8 mouse cellular contexts compared by ENCODE assay signal in the genomic region with DNA sequence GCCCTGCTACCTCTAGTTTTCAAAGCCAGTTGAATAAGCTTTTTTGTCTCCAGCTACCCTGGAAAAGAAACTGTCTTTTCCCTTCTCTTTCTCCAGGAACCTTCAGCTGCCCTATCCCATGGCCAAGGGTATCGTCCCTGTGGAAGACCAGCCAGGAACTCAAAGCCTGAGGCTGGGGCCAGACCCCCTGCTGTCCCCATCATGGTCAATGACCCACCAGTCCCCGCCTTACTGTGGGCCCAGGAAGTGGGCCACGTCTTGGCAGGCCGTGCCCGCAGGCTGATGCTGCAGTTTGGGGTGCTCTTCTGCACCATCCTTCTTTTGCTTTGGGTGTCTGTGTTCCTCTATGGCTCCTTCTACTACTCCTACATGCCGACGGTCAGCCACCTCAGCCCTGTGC. TPM values are rescaled to one million over a fixed set of nuclear protein-coding genes. Genes with fewer than 3 reads are reported as not detected.
DNase-seq lines count a peak whose midpoint lies in the region; ATAC-seq and TF ChIP-seq lines count a peak whose summit lies in the region.

No protein-coding gene starts in this region.

- H3K79me2 ChIP-seq in heart, adult 2 months (replicated peaks; ENCODE audit: control insufficient read depth, insufficient read depth, low read length): no peaks in the 10 kb centered on the region

- H3K9me3 ChIP-seq in E14TG2a.4 (ENCODE audit: low read length): no peaks in the 10 kb centered on the region
- no peaks in the 10 kb centered on the region for H3K9me3 ChIP-seq in forebrain, embryonic 14.5 days (replicated peaks; ENCODE audit: control insufficient read depth, low read length)
- no peaks in the 10 kb centered on the region for H3K9me3 ChIP-seq in liver, embryonic 14.5 days (ENCODE audit: control insufficient read depth, low read length)

- TF ChIP-seq EP300 in heart, adult 2 months (IDR thresholded peaks at IDR 0.05; ENCODE audit: insufficient read depth, low read depth, low read length): no peak
- no peak for TF ChIP-seq EP300 in liver, embryonic 14.5 days (IDR thresholded peaks at IDR 0.05; ENCODE audit: low read depth)

- intact Hi-C loops in heart, adult 2 months (cut with DNase I): no loop called here

- H3K27ac ChIP-seq in heart, adult 2 months: peak overlapping the region; percentile 59; the same call in 1 of the 2 replicates
- H3K27ac ChIP-seq in forebrain, embryonic 14.5 days (ENCODE audit: low read depth, low read length): no peak overlapping the region
- H3K27ac ChIP-seq in liver, embryonic 14.5 days: no peak overlapping the region

- ATAC-seq in forebrain, embryonic 14.5 days: no peak
- no peak for ATAC-seq in liver, embryonic 14.5 days (ENCODE audit: insufficient read depth)
- no peak for ATAC-seq in monocyte, adult 5-6 weeks (replicated peaks; ENCODE audit: insufficient number of reproducible peaks, low FRiP score, low TSS enrichment, poor library complexity, severe bottlenecking)

- H3K9ac ChIP-seq in heart, adult 2 months (ENCODE audit: low read depth, low read length): no peak overlapping the region
- peak overlapping the region; percentile 89 for H3K9ac ChIP-seq in forebrain, embryonic 14.5 days (ENCODE audit: low read length)
- peak overlapping the region; percentile 51 for H3K9ac ChIP-seq in liver, embryonic 14.5 days (replicated peaks)

- H3K4me1 ChIP-seq in heart, adult 2 months (ENCODE audit: control insufficient read depth, insufficient read depth, low read length): peaks cover 7% of the 10 kb centered on the region; the same call in 1 of the 2 replicates
- H3K4me1 ChIP-seq in E14TG2a.4 (replicated peaks; ENCODE audit: low read depth, low read length): peaks cover 49% of the 10 kb centered on the region
- H3K4me1 ChIP-seq in forebrain, embryonic 14.5 days (ENCODE audit: control insufficient read depth, insufficient read depth, low read length): peaks cover 15% of the 10 kb centered on the region
- H3K4me1 ChIP-seq in liver, embryonic 14.5 days (replicated peaks; ENCODE audit: control insufficient read depth in 2 of 2, insufficient read depth in 2 of 2, low read length in 1 of 2): peaks cover 4 to 28% of the 10 kb centered on the region in 2 experiments

- no peaks in the 10 kb centered on the region for H3K27me3 ChIP-seq in heart, adult 2 months (ENCODE audit: control insufficient read depth, insufficient read depth, low read length)
- no peaks in the 10 kb centered on the region for H3K27me3 ChIP-seq in E14TG2a.4 (ENCODE audit: insufficient read depth, low read length)
- no peaks in the 10 kb centered on the region for H3K27me3 ChIP-seq in forebrain, embryonic 14.5 days (replicated peaks; ENCODE audit: control insufficient read depth, insufficient read depth, low read length)
- no peaks in the 10 kb centered on the region for H3K27me3 ChIP-seq in liver, embryonic 14.5 days (ENCODE audit: control insufficient read depth, insufficient read depth, low read length)

- no peak for TF ChIP-seq CTCF in heart, adult 2 months (IDR thresholded peaks at IDR 0.05)
- TF ChIP-seq CTCF in E14TG2a.4 (conservative IDR thresholded peaks at IDR 0.05; ENCODE audit: low read length): no peak
- no peak for TF ChIP-seq CTCF in liver, embryonic 14.5 days (IDR thresholded peaks at IDR 0.05; ENCODE audit: low read depth)

- 93% methylated on average over 7 of the region's 7 CpGs for WGBS in heart, adult 2 months
- WGBS in forebrain, embryonic 14.5 days: 90% methylated on average over 7 of the region's 7 CpGs
- 73% methylated on average over 7 of the region's 7 CpGs for WGBS in liver, embryonic 14.5 days (ENCODE audit: insufficient replicate concordance)

- DNase-seq in heart, adult 2 months: no peak
- DNase-seq in heart, adult 9 months (ENCODE audit: low spot score in 2 of 2): no peak
- no peak for DNase-seq in forebrain, embryonic 14.5 days (ENCODE audit: low spot score)
- DNase-seq in liver, embryonic 14.5 days (ENCODE audit: low read depth in 3 of 3, low spot score in 3 of 3): no peak
- no peak for DNase-seq in layer of hippocampus, adult 11-12 months (ENCODE audit: low spot score)
- no peak for DNase-seq in kidney, postnatal 36 days

- no peak for TF ChIP-seq POLR2A in heart, adult 2 months (IDR thresholded peaks at IDR 0.05; ENCODE audit: insufficient read depth, low read depth, low read length)

- peak overlapping the region; percentile 53 for H3K4me3 ChIP-seq in heart, adult 2 months
- peak overlapping the region; percentile 76 for H3K4me3 ChIP-seq in E14TG2a.4 (replicated peaks; ENCODE audit: low read length)
- peak overlapping the region; percentile 61; the same call in 1 of the 2 replicates for H3K4me3 ChIP-seq in forebrain, embryonic 14.5 days (ENCODE audit: low read depth, low read length)
- peak overlapping the region; percentile 55 to 56; a peak in 3 of 4 replicates for H3K4me3 ChIP-seq in liver, embryonic 14.5 days (ENCODE audit: insufficient read depth in 1 of 2, low read depth in 2 of 2, low read length in 2 of 2)

- peak overlapping the region; percentile 64 for H3K4me2 ChIP-seq in forebrain, embryonic 14.5 days (ENCODE audit: low read length)
- peak overlapping the region; percentile 64 for H3K4me2 ChIP-seq in liver, embryonic 14.5 days (ENCODE audit: low read depth)

- H3K36me3 ChIP-seq in heart, adult 2 months (ENCODE audit: control insufficient read depth, insufficient read depth, low read length): no peaks in the 10 kb centered on the region
- peaks cover 45% of the 10 kb centered on the region for H3K36me3 ChIP-seq in E14TG2a.4 (ENCODE audit: insufficient read depth, low read length)
- peaks cover 39% of the 10 kb centered on the region for H3K36me3 ChIP-seq in forebrain, embryonic 14.5 days (ENCODE audit: control insufficient read depth, insufficient read depth, low read length)
- no peaks in the 10 kb centered on the region; the same call in none of the 2 replicates for H3K36me3 ChIP-seq in liver, embryonic 14.5 days (replicated peaks; ENCODE audit: control insufficient read depth, insufficient read depth, low read depth)

RNA-seq across cellular contexts. Expression of gene Gng3, which starts 2.0 kb away (rescaled TPM):
- not detected for total RNA-seq in heart, adult 2 months (2021)
- polyA plus RNA-seq in heart, adult 2 months (2012; rRNA removed): 0.23 and 0.35 TPM in 2 replicates
- 346 and 353 TPM in 2 replicates for polyA plus RNA-seq in forebrain, embryonic 14.5 days (2014; fragmentation: Nextera tagmentation; extraction: Ambion mirVana)
- polyA plus RNA-seq in liver, embryonic 14.5 days (2012; rRNA removed): 0.04 and 0.22 TPM in 2 replicates
- polyA plus RNA-seq in liver, embryonic 14.5 days (2014; fragmentation: Nextera tagmentation; extraction: Ambion mirVana): 0.14 TPM in 2 replicates
- 0.39 to 0.64 TPM in 2 of 3 replicates, not detected in the other for total RNA-seq in monocyte, adult 5-6 weeks (2017)

RNA-seq across cellular contexts. Expression of gene Bscl2, which starts 3.7 kb away (rescaled TPM):
- total RNA-seq in heart, adult 2 months (2021): 10 to 100 TPM; 22.6 to 23.5 TPM
- polyA plus RNA-seq in heart, adult 2 months (2012; rRNA removed): 52.3 and 67.7 TPM in 2 replicates
- polyA plus RNA-seq in forebrain, embryonic 14.5 days (2014; fragmentation: Nextera tagmentation; extraction: Ambion mirVana): 66.0 and 77.8 TPM in 2 replicates
- polyA plus RNA-seq in liver, embryonic 14.5 days (2012; rRNA removed): 19.7 and 26.5 TPM in 2 replicates
- polyA plus RNA-seq in liver, embryonic 14.5 days (2014; fragmentation: Nextera tagmentation; extraction: Ambion mirVana): 23.6 and 25.2 TPM in 2 replicates
- 25.1 to 34.8 TPM (median 30.9 TPM) in 3 replicates for total RNA-seq in monocyte, adult 5-6 weeks (2017)

RNA-seq across cellular contexts. Expression of gene Lrrn4cl, which starts 9.6 kb away (rescaled TPM):
- 1 to 10 TPM; 2.6 to 3.7 TPM for total RNA-seq in heart, adult 2 months (2021)
- 3.8 and 5.7 TPM in 2 replicates for polyA plus RNA-seq in heart, adult 2 months (2012; rRNA removed)
- 0.15 and 0.29 TPM in 2 replicates for polyA plus RNA-seq in forebrain, embryonic 14.5 days (2014; fragmentation: Nextera tagmentation; extraction: Ambion mirVana)
- polyA plus RNA-seq in liver, embryonic 14.5 days (2012; rRNA removed): 0.10 and 0.12 TPM in 2 replicates
- not detected in 2 replicates for polyA plus RNA-seq in liver, embryonic 14.5 days (2014; fragmentation: Nextera tagmentation; extraction: Ambion mirVana)
- 0.10 to 0.78 TPM (median 0.32 TPM) in 3 replicates for total RNA-seq in monocyte, adult 5-6 weeks (2017)

RNA-seq across cellular contexts. Expression of gene AC129217.1, which starts 11.4 kb away (rescaled TPM):
- total RNA-seq in heart, adult 2 months (2021): not detected
- not detected in 2 replicates for polyA plus RNA-seq in heart, adult 2 months (2012; rRNA removed)
- not detected in 2 replicates for polyA plus RNA-seq in forebrain, embryonic 14.5 days (2014; fragmentation: Nextera tagmentation; extraction: Ambion mirVana)
- polyA plus RNA-seq in liver, embryonic 14.5 days (2012; rRNA removed): 1.3 TPM in 1 of 2 replicates, not detected in the other
- not detected in 2 replicates for polyA plus RNA-seq in liver, embryonic 14.5 days (2014; fragmentation: Nextera tagmentation; extraction: Ambion mirVana)
- 40.4 to 54.5 TPM (median 44.1 TPM) in 3 replicates for total RNA-seq in monocyte, adult 5-6 weeks (2017)

RNA-seq across cellular contexts. Expression of gene Hnrnpul2, which starts 21.2 kb away (rescaled TPM):
- total RNA-seq in heart, adult 2 months (2021): 10 to 100 TPM; 44.7 to 47.5 TPM
- 12.4 and 23.2 TPM in 2 replicates for polyA plus RNA-seq in heart, adult 2 months (2012; rRNA removed)
- polyA plus RNA-seq in forebrain, embryonic 14.5 days (2014; fragmentation: Nextera tagmentation; extraction: Ambion mirVana): 7.2 and 7.4 TPM in 2 replicates
- polyA plus RNA-seq in liver, embryonic 14.5 days (2012; rRNA removed): 20.5 and 39.5 TPM in 2 replicates
- 2.8 TPM in 2 replicates for polyA plus RNA-seq in liver, embryonic 14.5 days (2014; fragmentation: Nextera tagmentation; extraction: Ambion mirVana)
- 84.4 to 149 TPM (median 101 TPM) in 3 replicates for total RNA-seq in monocyte, adult 5-6 weeks (2017)

Comparison
In these comparisons a context has a peak if more than half of its experiments do, and no peak if none do; other contexts are left out.
1. RNA of gene Gng3, which starts 2.0 kb away (polyA plus RNA-seq): 346 to 353 TPM in forebrain, embryonic 14.5 days; 0.23 to 0.35 TPM in heart, adult 2 months and 0.04 to 0.22 TPM in liver, embryonic 14.5 days; every median in the first group is over 100 times any median in the second.
2. Peak in every context shown above with its lines, with median percentiles within 50 percentile points of each other: H3K4me3 ChIP-seq.